10 mouse cellular contexts compared by ENCODE assay signal in genomic region chr9:73121735-73122134, GRCm38 (mm10). TPM values are rescaled to one million over a fixed set of nuclear protein-coding genes. Genes with fewer than 3 reads are reported as not detected.
DNase-seq lines count a peak whose midpoint lies in the region; ATAC-seq and TF ChIP-seq lines count a peak whose summit lies in the region.
"Had no signal": no experiment of that assay in that cellular context is flagged by ENCODE, and none has a peak within 500 bp of the region (broad histone marks: within the 10 kb centered on the region; RNA-seq: fewer than 3 reads in every experiment).

No protein-coding gene starts in this region.

- 70% methylated on average over 8 of the region's 8 CpGs for WGBS in midbrain, postnatal 0 days
- WGBS in midbrain, embryonic 10.5 days: 81% methylated on average over 8 of the region's 8 CpGs
- 82% methylated on average over 8 of the region's 8 CpGs for WGBS in hindbrain, embryonic 13.5 days

- peak; percentile 35 for DNase-seq in heart, postnatal 4 days
- no peak for DNase-seq in heart, postnatal 36 days
- DNase-seq in midbrain, postnatal 0 days (ENCODE audit: low spot score): peak; percentile 32
- no peak for DNase-seq in midbrain, embryonic 10.5 days (ENCODE audit: low spot score)
- peak; percentile 24 for DNase-seq in brain, embryonic 14.5 days (ENCODE audit: low read depth)
- peak; percentile 39 to 54 for DNase-seq in right cerebral cortex, adult 2 months (ENCODE audit: low spot score in 2 of 2)
- DNase-seq in gastrocnemius, postnatal 36 days: no peak

- no peaks in the 10 kb centered on the region for H3K4me1 ChIP-seq in midbrain, postnatal 0 days (ENCODE audit: insufficient read depth, low read length)
- H3K4me1 ChIP-seq in midbrain, embryonic 10.5 days: no peaks in the 10 kb centered on the region
- H3K4me1 ChIP-seq in hindbrain, embryonic 13.5 days (replicated peaks): no peaks in the 10 kb centered on the region

- TF ChIP-seq CTCF in midbrain, postnatal 0 days (IDR thresholded peaks at IDR 0.05): peak; percentile 74
- TF ChIP-seq CTCF in brain, embryonic 14.5 days (IDR thresholded peaks at IDR 0.05; ENCODE audit: borderline replicate concordance, extremely low read depth, insufficient read depth, insufficient read length): peak; percentile 61; the same call in 1 of the 2 replicates

- ATAC-seq in midbrain, postnatal 0 days (ENCODE audit: low FRiP score): no peak
- no peak for ATAC-seq in hindbrain, embryonic 13.5 days (ENCODE audit: low FRiP score)

- H3K4me3 ChIP-seq in midbrain, postnatal 0 days (ENCODE audit: low read depth, low read length): no peak overlapping the region
- no peak overlapping the region for H3K4me3 ChIP-seq in midbrain, embryonic 10.5 days
- H3K4me3 ChIP-seq in hindbrain, embryonic 13.5 days: no peak overlapping the region

- no peak overlapping the region for H3K4me2 ChIP-seq in midbrain, postnatal 0 days (ENCODE audit: low read depth, low read length, poor library complexity, severe bottlenecking)
- no peak overlapping the region for H3K4me2 ChIP-seq in hindbrain, embryonic 13.5 days

- no peak for TF ChIP-seq POLR2A in brain, embryonic 14.5 days (IDR thresholded peaks at IDR 0.05; ENCODE audit: borderline replicate concordance, extremely low read depth, insufficient read depth, insufficient read length, poor library complexity, severe bottlenecking)

- H3K36me3 ChIP-seq in midbrain, postnatal 0 days (ENCODE audit: insufficient read depth, low read length): peaks cover 55% of the 10 kb centered on the region
- peaks cover 98% of the 10 kb centered on the region for H3K36me3 ChIP-seq in midbrain, embryonic 10.5 days
- peaks cover 81% of the 10 kb centered on the region for H3K36me3 ChIP-seq in hindbrain, embryonic 13.5 days

- H3K9ac ChIP-seq in midbrain, postnatal 0 days (replicated peaks; ENCODE audit: low read length, poor library complexity, severe bottlenecking): no peak overlapping the region
- no peak overlapping the region for H3K9ac ChIP-seq in hindbrain, embryonic 13.5 days

- H3K9me3 ChIP-seq in midbrain, postnatal 0 days (ENCODE audit: low read length): no peaks in the 10 kb centered on the region
- no peaks in the 10 kb centered on the region for H3K9me3 ChIP-seq in midbrain, embryonic 10.5 days (replicated peaks)
- H3K9me3 ChIP-seq in hindbrain, embryonic 13.5 days: no peaks in the 10 kb centered on the region

- no peaks in the 10 kb centered on the region for H3K27me3 ChIP-seq in midbrain, postnatal 0 days (ENCODE audit: insufficient read depth, low read length)
- no peaks in the 10 kb centered on the region for H3K27me3 ChIP-seq in midbrain, embryonic 10.5 days (ENCODE audit: low read depth, poor library complexity, severe bottlenecking)
- no peaks in the 10 kb centered on the region for H3K27me3 ChIP-seq in hindbrain, embryonic 13.5 days

- H3K27ac ChIP-seq in midbrain, postnatal 0 days (ENCODE audit: low read depth, low read length): no peak overlapping the region
- H3K27ac ChIP-seq in midbrain, embryonic 10.5 days (replicated peaks): no peak overlapping the region
- H3K27ac ChIP-seq in hindbrain, embryonic 13.5 days: no peak overlapping the region

- intact Hi-C loops in heart, postnatal 36 days (cut with DNase I): no loop called here
- intact Hi-C loops in gastrocnemius, postnatal 36 days (cut with DNase I): no loop called here

RNA-seq across cellular contexts. Expression of gene Rsl24d1, which starts 8.5 kb away (rescaled TPM):
- 10 to 100 TPM; 61.8 to 61.9 TPM for total RNA-seq in heart, postnatal 4 days (2021)
- total RNA-seq in heart, postnatal 36 days (2021): 10 to 100 TPM; 50.5 to 50.8 TPM
- total RNA-seq in midbrain, postnatal 0 days (2014; rRNA removed): 49.5 and 78.1 TPM in 2 replicates
- 101 and 110 TPM in 2 replicates for polyA plus RNA-seq in midbrain, postnatal 0 days (2015; fragmentation: Nextera tagmentation; extraction: Ambion mirVana)
- polyA plus RNA-seq in midbrain, embryonic 10.5 days (2016; fragmentation: Nextera tagmentation; extraction: Ambion mirVana): 143 and 150 TPM in 2 replicates
- 64.6 and 72.0 TPM in 2 replicates for polyA plus RNA-seq in brain, embryonic 14.5 days (2012; rRNA removed)
- 10 to 100 TPM; 36.9 to 37.8 TPM for total RNA-seq in gastrocnemius, postnatal 36 days (2021)
- polyA plus RNA-seq in hindbrain, embryonic 13.5 days (2015; fragmentation: Nextera tagmentation; extraction: Ambion mirVana): 114 and 115 TPM in 2 replicates

RNA-seq across cellular contexts. Expression of gene Gm20509, which starts 19.5 kb away (rescaled TPM):
- not detected for total RNA-seq in heart, postnatal 4 days (2021)
- not detected for total RNA-seq in heart, postnatal 36 days (2021)
- total RNA-seq in midbrain, postnatal 0 days (2014; rRNA removed): not detected in 2 replicates
- 0.22 and 0.27 TPM in 2 replicates for polyA plus RNA-seq in midbrain, postnatal 0 days (2015; fragmentation: Nextera tagmentation; extraction: Ambion mirVana)
- polyA plus RNA-seq in midbrain, embryonic 10.5 days (2016; fragmentation: Nextera tagmentation; extraction: Ambion mirVana): not detected in 2 replicates
- 0.10 TPM in 1 of 2 replicates, not detected in the other for polyA plus RNA-seq in brain, embryonic 14.5 days (2012; rRNA removed)
- not detected for total RNA-seq in gastrocnemius, postnatal 36 days (2021)
- not detected in 2 replicates for polyA plus RNA-seq in hindbrain, embryonic 13.5 days (2015; fragmentation: Nextera tagmentation; extraction: Ambion mirVana)
- total RNA-seq: heart, postnatal 14 days had no signal
- polyA plus RNA-seq: stomach, embryonic 14.5 days had no signal

RNA-seq across cellular contexts. Expression of gene Khdc3, which starts 20.1 kb away (rescaled TPM):
- not detected for total RNA-seq in heart, postnatal 4 days (2021)
- not detected for total RNA-seq in heart, postnatal 36 days (2021)
- total RNA-seq in midbrain, postnatal 0 days (2014; rRNA removed): 0.93 TPM in 1 of 2 replicates, not detected in the other
- polyA plus RNA-seq in midbrain, postnatal 0 days (2015; fragmentation: Nextera tagmentation; extraction: Ambion mirVana): 0.25 and 0.27 TPM in 2 replicates
- polyA plus RNA-seq in midbrain, embryonic 10.5 days (2016; fragmentation: Nextera tagmentation; extraction: Ambion mirVana): not detected in 2 replicates
- 0.09 TPM in 1 of 2 replicates, not detected in the other for polyA plus RNA-seq in brain, embryonic 14.5 days (2012; rRNA removed)
- total RNA-seq in gastrocnemius, postnatal 36 days (2021): not detected
- 0.26 TPM in 1 of 2 replicates, not detected in the other for polyA plus RNA-seq in hindbrain, embryonic 13.5 days (2015; fragmentation: Nextera tagmentation; extraction: Ambion mirVana)

Comparison
In these comparisons a context has a peak if more than half of its experiments do, and no peak if none do; other contexts are left out.
1. DNase-seq: peak in heart, postnatal 4 days (single experiment), midbrain, postnatal 0 days (single experiment), brain, embryonic 14.5 days (single experiment) and right cerebral cortex, adult 2 months (2 of 2); none in heart, postnatal 36 days (0 of 2), midbrain, embryonic 10.5 days (single experiment) and gastrocnemius, postnatal 36 days (0 of 2).